Mouse (Mus musculus): ENCODE measurements around the gene Mov10.
A peak's percentile ranks its signal among the peaks of the same experiment; 100 is the strongest.

The Mov10 gene

DNA sequence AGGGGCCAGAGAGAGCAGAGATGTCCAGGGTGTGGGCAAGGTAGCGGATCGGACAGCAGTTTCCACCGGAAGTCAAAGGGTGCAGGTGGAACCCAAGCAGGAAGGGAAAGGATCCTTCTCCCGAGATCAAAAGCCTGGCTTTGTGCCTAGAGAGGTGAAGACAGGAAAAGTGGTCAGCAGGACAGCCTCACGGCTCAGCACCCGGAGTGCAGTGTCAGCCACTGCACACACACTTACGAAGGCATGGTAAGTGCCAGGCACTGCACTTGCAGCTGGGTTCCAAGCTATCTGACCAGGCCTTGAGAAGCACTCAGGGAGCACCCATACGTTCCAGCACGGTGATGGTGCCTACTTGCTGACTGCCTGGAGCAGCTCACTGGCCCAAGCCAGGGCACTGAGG, 12.8 kb downstream of the Mov10 start:
- no peak for DNase-seq (ENCODE audit: low spot score)

DNA sequence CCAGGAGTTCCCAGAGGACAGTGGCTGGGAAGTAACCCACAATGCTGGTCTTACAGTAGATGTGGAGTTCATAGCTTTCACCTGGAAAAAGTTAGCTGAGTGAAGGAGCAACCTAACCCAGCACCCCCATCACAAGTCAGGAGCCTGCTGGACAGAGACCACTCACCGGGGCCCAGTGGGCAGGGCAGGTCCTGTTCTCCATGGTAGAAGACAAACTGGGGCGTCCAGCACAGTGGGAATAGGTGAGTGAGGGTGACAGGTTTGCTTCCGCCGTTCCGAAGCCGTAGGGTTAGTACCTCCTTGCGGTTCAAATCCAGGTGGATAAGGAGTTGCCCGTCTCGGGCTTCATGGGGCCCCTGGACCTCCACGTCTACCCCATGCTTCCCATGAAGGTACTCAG, 14.1 kb downstream of the Mov10 start:
- DNase-seq (ENCODE audit: low spot score) = no peak

DNA sequence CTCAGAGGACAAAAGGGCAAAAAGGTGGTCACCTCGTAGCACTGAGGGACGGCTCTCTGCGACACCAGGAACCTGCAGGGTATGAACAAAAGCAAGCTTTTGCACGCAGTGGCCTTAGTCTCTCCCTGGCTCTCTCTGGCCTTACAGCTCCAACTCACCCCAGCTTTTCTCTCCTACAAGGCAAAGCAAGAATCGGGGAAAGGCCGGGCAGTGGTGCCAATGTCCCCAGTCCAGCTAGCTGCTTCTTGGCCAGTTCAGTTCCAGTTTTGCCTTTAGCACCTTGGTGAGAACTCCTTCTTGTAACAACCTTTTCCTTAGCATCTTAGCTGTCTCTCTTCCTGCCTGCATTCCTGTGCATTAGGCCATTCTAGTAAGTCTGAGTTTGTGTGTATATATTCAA, 16.9 kb downstream of the Mov10 start:
- no peak for DNase-seq (ENCODE audit: low spot score)

DNA sequence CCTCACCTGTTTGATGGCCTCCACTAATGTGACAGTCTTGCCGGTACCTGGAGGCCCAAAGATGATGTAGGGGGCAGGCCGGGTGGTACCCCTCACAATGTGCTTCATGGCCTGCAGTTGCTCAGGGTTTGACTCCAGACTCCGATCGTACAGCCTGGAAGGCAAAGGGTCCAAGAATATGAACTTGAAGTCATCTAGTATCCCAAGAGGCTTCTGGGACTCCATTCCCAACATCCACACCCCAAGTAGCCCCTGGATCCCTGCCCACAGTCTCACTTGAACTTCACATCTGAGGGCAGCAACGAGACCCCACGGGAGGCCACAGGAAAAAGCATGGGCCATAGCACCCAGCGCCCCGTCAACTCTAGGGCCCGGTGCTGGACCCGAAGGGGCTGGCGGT, 17.7 kb downstream of the Mov10 start:
- DNase-seq (ENCODE audit: low spot score) = peak; percentile 38

DNA sequence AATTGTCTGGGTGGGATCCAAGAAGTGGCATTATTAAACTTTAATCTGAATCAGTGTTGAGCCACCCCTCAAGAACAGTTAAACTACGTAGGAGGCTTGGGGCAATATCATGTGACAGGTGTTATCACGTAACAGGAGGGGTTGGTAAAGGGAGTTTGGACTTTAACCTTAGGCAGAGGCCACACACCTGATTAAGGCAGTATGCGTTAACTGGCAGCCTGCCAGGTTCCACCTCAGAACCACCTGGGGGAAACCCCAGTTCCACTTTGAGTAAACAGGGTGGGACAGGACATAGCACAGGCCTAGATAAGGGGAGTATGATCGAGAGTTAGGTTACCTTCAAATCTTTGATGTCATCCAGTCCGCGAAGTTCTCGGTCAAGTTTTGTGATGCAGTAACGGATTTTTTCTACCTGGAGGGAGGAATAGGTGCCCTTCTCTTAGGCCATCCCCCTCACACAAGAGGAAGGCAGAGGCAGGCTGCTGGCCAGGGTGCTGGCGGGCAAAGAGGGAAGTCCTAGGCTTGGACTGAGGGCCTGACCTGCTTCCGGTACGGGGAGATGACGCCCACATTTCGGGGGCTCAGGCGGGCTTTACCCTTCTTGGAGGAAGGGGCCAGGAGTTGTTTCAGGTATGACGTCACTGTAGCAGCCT, 21.8 kb downstream of the Mov10 start:
- peak; percentile 56 for DNase-seq (ENCODE audit: low spot score)

DNA sequence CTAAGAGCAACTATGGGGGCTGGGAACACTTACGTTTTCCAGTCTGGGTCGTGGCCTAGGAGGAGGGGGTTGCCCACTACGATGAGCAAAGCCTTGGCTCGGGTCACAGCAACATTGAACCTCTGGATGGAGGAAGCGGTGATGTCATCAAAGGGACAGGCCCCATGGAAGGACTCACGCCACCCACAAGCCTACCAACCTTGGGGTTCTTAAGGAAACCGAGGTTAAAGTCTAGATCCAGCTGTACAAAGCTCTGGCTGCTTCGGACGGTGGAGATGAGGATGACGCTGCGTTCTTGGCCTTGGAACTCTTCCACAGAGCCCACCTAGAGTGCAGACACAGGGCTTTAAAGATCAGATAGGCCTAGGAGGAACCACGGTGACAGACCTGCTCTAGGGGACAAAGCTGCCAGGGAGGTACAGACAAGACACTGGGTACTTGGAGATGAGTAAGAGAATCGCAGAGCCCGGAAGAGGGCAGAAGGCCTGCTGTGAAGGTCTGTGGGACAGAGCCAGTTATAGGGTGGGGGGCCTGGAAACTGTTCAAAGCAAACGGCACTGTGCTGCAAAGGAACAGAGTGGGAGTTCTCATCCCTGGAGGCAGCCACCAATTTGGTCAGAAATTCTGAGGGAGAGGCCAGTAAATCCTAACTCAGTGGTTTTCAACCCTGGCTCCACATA, 22.6 kb downstream of the Mov10 start:
- no peak for DNase-seq (ENCODE audit: low spot score)

DNA sequence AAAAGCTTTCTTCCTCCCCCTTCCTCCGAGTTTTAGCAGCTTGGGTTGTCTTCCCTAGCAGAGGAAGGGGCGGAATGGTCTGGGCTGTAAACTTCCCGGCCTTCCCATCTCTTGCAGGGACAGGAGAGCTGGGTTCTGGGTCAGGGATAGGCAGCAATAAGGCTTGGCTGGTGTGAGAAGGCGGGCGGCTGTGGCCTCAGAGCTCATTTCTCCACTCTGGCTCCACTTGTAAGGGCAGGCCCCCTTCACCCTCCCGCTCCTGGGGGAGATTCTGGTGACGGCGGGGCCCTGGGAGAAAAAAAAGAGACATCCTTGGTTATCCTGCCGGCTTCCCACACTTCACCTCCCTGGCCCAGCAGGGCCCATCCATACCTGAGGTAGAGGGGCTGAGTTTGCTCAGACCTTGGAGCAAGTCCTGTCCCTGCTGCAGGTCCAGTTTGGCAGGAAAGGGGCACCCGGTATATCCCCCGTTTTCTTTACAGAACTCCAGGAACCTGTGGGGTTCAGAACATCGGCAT, 23.4 kb downstream of the Mov10 start:
- DNase-seq (ENCODE audit: low spot score) = no peak

DNA sequence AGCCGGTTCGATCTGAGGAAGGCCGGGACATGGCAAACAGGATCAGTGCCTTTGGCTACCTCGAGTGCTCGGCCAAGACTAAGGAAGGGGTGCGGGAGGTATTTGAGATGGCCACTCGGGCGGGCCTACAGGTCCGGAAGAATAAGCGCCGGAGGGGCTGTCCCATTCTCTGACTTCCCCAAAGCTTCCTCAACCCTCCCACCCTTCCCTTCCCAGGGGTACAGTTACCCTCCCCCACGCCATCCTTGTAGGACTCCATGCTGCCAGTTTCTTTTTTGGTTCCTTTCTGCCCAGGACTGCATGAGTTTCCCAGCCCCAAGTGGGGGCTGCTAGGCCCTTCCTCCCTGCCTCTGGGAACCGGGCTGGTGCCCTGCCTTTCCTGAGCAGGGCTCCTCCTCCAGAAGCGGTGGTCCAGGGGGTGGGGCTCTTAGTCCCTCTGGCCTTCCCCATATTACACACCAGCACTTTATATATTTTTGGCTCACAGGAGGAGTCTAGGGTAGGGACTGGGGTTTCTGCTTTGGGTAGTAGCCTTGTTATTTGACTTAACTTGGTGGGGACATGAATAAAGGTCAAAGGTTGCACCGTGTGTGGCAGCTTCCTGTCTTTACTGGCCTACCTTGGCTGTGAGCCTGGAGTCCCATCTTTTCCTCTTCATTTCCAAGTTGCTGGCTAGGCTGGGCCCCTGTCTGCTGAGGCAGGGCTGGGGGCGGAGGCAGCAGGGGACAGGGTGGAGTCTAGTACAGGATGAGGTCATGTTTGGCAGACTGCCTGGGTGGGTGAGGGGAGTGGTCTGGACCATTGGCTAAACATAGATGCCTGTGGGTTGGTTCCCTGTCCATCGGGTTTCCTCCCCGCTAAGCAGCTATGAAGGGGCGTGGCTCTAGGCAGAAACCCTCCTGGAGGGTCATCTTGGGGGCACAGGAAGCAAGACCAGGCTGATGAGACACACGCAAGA, 24.2 kb downstream of the Mov10 start:
- DNase-seq (ENCODE audit: low spot score) = peak; percentile 95

DNA sequence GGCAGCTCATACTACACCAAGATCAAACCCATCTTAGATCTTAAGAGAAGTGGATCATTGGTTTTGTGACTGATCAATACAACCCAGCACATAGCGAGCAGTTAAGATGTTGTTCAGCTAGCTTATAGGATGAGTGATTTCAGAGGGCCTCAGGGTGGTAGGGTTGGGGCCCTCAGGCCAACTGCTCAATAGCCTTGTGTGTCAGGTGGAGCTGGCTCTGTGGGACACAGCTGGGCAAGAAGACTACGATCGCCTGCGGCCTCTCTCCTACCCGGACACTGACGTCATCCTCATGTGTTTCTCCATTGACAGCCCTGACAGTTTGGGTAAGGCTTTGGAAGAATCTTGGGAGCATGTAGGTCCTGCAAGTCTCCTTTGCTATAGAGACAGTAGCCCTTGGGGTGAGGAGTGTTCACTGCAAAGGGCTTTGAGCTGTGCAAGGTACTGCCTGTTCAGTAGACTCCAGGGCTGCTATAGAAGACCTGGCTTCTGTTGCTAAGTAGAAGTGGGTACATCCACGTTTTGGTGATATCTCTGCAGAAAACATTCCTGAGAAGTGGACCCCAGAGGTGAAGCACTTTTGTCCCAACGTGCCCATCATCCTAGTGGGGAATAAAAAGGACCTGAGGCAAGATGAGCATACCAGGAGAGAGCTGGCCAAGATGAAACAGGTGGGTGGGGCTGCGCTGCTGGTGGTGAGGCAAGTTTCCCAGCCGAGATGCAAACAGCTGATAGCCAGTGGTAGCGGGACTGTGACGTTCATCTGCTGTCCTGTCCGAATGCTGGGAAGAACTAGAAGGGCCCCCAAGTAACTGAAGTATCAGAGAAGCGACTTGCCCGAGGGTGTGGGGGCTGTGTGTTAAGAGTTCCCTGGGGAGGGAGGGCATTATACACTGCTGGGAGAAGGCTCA, 25.7 kb downstream of the Mov10 start:
- DNase-seq (ENCODE audit: low spot score) = no peak

DNA sequence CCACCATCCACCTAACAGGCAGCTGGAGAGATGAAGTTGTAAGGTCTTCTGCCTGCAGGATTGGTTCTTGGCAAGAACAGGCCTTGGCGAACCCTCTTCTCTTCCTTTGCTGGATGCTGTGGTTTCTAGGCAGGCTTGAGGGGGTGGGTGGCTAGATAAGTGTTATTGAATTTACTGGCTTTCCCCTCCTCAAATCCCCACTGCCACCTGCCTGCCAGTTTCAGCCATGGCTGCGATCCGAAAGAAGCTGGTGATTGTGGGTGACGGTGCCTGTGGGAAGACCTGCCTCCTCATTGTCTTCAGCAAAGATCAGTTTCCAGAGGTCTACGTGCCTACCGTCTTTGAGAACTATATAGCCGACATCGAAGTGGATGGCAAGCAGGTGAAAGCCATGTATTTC, 26.7 kb downstream of the Mov10 start:
- no peak for DNase-seq (ENCODE audit: low spot score)

DNA sequence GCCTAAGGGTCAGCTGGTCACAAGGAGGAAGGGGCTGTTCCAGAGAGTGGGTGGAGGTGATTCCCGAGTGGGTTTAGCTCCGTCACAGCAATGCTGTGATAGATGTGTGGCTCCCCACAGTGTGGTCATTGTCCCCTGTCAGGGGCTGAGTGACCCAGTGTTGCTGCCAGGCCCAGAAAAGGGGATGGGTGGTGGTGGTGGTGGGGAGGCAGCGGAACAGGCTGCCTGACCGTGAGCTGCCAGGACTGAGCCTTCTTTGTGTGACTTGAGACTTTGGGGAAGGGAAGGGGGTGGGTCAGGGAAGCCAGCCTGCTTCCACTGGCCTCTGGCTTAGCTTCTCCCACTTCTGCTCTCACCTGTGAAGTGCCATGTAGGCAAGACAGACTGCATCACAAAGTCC, 27.3 kb downstream of the Mov10 start:
- no peak for DNase-seq (ENCODE audit: low spot score)

DNA sequence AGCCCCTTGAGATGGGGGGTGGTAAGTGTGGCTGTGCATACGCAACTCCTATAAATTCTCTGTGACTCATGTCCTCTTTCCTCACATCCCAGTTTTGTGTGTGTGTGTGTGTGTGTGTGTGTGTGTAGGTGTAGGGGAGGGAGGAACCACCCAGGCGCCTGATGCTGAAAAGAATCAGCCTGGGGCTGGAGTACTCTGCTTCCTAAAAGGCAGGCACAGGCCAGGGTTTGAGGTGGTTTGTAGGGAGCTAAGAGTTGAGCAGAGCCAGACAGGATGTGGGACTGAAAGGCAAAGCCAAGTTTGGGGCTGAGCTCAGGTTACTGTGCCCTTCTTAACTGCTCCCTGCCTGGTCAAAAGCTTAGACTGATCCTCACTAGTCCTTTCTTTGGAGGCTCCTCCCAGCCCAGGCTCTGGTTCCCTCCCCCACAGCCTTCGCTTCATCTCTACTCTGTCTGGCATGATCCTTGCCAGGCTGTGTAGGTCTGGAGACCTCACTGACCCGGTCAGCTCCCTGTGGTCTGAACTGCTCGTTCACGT, 27.9 kb downstream of the Mov10 start:
- DNase-seq (ENCODE audit: low spot score) = no peak

DNA sequence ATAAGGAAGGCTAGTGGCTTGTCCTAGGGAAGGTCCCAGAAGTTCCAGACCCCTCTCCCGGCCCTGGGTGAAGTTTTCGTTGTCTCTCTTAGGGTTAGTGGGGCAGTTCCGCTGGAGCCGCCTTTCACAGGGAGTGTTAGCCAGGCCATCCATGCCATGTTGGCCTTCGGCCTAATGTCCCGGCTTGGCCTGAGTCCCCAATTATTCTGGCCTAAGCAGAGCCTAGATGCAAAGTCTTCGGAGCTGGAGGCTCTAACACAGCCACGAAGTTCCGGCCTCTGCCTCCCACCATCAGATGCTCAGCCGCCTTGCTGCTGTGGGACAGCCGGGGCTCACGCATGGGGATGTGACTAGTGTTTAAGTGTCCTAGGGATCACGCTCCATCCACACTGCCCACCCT, 28.5 kb downstream of the Mov10 start:
- peak; percentile 55 for DNase-seq (ENCODE audit: low spot score)

DNA sequence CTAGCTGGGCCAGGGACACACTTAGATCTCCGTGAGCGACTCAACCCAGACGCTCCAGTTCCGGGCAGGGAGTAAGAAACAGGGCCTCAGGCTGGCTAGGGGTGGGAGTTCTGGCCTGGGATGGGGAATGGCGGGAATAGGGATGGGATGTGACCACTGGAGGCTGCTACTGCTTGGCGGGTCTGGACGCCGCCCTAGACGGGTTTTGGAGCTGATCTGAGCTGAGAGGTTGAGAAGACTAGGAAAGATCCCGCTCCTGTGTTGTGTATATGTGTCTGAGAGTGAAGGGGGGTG, 29.1 kb downstream of the Mov10 start:
- no peak for DNase-seq (ENCODE audit: low spot score)

DNA sequence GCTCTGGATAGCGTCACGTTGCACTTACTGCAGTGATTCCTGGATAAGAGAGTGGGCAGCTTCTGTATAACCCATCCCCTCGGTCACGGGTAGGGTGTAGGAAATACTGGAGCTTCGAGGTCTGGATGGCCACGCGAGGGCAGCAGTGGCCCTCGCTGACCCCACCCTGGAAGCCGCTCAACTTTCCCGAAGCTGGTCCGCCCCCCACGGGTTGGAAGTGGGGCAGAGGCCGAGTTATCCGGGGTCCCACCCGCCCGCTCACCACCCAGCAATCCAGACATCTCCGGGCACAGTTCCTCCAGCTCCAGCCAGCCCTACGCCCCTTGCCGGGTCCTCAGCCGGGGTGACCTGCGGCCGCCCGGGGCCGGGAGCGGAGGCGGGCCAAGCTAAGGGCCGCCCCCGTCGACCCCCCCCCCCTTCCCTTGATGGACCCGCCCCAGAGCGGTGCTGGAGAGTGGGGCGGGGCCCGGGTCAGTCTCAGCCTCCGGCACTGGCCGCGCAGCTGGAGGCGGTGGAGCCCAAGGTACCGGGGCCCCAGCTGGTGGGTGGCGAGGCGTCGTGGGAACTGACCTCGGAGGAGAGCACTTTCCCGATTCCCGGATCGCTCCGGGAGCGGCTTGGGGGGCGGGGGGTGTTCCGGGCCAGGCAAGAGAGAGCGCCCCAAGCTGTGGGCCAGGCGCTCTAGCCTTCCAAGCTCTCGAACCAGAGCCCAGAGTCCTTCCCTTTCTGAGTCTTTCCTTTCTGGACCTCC, 29.6 kb downstream of the Mov10 start:
- DNase-seq (ENCODE audit: low spot score) = peak; percentile 89

DNA sequence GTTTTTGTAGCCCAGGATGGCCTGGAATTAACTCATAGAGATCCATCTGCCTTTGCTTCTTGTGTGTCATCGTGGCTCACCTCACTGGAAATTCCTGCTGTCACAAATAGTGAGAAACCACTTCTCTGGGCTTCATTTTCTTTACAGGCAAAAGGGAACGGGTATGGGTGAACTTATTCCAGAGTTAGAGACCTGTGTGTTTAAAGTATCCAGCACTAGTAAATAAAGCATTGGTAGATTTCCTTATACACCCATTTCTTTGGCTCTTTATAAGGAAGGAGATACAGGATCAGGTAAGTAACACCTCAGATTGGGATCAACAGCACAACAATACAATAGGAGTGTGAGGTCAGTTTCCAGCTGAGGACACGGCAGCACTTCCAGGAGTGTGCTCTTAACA, 30.3 kb downstream of the Mov10 start, which contains the start of gene Rhoc:
Gene Rhoc (plus strand): TSS at position 301 of the 400 bp plus-strand sequence.
- DNase-seq (ENCODE audit: low spot score) = no peak

DNA sequence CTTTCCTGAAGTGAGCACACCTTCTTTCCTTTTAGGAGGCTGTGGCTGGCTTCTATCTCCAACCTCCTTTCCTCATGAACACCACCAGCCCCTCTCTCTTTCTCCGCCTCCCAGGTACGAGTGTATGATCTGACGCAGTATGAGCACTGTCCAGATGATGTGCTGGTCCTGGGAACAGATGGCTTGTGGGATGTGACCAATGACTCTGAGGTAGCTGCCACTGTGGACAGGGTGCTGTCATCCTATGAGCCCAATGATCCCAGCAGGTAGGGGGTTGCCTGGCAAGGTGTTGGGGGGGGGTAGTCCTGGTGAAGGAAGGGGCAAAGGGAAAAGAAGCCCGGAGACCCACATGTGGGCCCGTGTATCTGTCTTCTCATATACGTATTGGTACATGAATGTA, 33.1 kb downstream of the Mov10 start:
- no peak for DNase-seq (ENCODE audit: low spot score)

DNA sequence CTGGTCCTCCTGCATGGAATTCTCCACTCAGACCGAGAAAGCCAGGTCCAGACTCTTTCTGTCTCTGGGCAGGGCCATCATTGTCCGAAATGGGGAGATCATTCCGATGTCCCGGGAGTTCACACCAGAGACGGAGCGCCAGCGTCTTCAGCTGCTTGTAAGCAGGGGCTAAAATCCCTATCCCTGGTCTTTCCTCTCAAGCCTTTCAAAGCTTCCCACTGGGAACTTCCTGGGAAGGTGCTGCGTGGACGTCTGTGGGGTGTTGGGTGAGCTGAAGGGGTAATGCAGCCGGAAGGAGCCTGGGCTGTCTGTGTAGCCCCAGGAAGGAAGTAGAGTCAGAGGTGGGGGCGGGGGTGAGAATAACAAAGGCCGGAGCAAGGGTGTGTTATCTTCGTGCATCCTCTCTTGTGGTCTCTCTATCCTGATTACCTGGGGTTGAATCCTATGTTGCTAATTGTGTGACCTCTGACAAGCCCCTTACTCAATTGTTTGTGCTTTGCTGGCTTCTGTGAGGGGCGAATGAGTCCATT, 34.3 kb downstream of the Mov10 start:
- DNase-seq (ENCODE audit: low spot score) = no peak

DNA sequence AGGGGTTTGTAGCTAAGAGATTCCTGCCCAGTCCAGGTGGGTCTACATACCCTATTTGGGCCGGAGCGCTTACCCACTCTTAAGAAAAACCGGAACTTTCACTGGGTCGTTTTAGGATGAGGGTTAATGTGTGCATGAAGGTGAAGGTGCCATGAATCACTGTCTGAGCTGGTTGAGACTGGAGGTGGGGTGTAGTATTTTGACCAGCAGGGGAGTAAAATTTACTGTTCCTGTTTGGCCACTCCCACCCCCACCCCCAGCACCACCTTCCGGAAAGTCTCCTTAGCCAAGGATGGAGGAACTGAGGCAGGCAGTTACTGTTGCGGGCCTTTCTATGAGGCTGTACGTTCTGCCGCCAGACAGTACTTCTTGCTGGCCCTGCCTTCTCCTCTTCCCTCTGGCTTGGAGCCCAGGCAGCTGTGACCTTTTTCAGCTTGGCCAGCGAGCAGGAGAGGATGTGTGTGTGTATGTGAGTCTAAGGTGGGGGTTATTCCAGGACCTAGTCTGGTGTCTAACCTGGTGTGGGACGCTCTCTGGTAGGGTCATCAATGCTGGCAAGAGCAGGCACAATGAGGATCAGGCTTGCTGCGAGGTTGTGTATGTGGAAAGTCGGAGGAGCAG, 36.2 kb downstream of the Mov10 start:
- peak; percentile 76 for DNase-seq (ENCODE audit: low spot score)

DNA sequence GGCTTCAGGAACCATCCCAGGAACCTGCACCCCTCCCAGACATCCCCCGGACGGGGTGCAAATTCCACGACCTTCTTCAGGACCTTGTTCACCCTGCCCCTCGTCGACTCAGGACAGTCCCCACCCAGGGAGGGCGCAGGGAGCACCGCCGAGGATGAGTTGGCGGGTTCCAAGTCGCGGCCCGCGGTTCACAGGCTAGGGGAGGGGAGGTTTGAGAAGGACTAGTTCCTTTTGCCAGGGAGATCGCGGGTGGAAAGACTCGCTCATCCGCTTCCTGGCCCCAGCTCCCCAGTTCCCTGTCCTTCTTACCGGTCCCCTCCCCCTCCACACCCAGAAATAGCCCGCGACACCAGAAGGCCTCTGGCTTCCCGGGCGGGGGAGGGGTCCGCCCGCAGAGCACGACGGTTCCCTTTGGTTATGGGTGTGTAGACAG, 36.9 kb downstream of the Mov10 start, which contains the start of gene Fam19a3:
Gene Fam19a3 (minus strand): TSS at position 370 of the 433 bp plus-strand sequence.
- DNase-seq (ENCODE audit: low spot score) = no peak
